Mouse (Mus musculus): ENCODE measurements at regions not wholly inside any gene's neighbourhood (a gene's known extent, or its start where the extent isn't known, plus 50 kb on each side); places are given as distances from the start of the nearest gene placed in this dataset.

DNA sequence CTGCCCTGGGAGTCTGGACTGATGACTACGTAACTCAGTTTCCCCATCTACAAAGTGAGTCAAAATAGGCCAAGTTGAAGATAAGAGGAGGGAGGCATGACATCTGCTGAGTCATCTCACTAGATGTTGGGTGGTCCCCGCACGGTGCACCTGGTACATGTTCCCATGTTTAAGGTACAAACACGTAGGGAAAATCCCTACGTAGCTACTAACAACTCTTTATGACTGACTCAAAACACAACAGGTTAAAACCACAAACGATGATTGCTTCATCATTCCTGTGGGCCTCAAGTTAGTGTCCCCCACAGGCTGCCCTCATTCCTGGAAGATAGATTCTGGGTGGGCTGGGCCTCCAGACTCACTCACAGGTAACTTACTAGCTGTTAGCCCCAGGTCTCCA lies 107.7 kb downstream of the Sox9 start:
- no peak for DNase-seq

DNA sequence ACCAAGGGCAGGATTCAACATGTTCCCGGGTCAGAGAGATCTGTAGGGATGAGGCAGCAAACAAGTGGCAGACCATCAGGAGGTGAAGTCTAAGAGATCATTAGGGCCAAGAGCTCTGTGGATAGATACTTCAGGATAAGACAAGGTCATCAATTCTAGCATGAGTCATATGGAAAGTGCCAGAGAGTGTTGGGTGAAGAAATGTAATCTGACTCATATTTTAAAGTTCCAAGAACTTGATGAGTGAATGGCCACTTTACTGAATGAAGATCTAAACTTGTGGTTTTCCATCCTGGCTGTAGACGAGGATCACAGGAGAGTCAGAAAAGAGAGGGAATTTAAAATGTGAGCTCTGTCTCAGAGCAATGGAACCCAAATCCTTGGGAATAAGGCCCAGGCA lies 115.6 kb downstream of the Sox9 start:
- no peak for DNase-seq

DNA sequence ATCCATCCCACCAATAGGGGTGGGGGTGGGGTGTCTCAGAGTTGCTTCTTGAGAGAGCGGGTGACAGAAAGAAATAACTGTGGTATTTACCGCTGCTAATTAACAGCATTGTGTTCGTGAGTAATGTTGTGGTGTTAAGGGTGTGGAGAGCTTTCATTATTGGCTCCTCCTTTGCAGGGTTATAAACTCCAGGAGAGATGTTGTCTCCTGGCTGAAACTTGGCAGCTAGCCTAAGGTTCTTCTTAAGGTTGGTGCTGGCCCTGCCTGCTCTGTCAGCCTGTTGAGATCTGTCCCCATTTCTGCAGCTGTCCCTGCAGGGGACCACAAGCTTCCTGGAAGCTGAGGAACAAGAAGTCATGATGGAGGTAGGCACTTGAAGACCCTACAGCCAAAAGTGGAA lies 120.6 kb downstream of the Sox9 start:
- DNase-seq: no peak

DNA sequence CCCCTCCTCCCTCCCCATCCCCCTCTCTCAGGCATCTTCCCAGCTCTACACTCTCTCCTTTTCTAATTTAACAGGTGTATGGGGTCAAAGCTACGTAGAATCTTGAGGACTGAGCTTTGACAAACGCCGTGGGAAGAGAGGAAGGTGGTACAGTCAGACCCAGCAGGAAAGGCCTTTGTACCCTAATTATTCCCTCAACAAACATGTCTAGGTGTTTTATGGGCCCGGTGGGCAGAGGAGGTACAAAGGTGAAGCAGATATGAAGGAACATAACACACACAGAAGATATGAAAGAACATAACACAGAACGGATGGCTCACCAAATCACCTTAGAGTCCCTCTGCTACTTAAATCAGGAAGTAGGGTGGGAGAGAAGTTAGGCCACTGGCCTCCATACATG lies 128.3 kb downstream of the Sox9 start:
- DNase-seq: no peak

DNA sequence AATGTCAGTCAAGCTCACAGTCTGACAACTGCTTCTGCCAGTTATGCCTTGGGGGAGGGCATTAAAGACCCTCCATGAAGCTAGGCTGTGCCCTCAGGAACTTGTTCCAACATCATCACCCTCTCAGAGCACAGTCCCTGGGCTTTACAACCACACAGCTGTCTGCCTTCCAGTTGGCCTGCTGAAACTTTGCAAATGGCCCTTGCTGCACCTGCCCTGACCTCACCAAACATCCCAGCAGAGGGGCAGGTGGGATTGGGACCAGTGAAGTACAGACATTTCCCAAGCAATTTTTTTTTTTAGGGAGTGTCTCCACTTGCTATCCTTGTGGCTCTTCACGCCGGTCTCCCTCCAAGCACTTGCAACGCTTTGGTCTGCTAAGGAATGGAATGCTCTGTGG lies 130.9 kb downstream of the Sox9 start:
- DNase-seq: no peak

DNA sequence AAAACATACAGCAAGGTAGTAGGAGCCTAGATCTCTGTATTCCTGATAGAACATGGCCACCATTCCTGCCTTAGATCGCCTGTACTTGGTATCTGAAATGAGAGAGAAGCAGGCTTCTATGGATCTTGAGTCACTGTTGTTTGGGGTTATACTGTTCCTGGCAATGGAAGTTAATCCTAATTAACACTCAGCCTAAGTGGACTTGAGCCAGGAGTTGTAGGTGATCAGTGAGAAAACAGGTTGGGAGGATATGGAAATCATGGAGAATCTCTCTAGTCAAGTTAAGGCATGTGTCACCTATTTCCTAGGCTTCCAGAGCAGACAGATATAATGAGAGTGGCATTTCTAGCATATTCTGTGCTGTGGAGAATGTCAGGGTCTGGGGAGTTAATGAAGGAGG lies 134.9 kb downstream of the Sox9 start:
- no peak for DNase-seq

DNA sequence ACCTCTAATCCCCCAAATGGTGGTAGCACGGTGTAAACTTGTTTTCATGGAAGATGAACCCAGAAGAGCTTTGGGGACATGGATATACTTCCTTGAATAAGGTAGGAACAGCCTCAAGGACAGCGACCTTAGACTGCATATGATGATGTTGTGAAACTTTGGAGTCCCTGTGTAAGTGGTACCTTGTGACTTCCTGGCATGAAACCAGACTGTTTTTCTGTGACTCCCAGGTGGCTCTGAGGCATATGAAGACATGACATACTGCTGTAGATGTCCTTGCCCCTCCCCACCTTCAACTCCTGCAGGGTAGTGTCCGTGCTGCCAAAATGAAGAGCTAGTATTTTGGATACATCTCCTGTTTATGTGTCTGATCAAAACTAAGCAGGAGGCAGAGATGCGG lies 138.1 kb downstream of the Sox9 start:
- no peak for DNase-seq

DNA sequence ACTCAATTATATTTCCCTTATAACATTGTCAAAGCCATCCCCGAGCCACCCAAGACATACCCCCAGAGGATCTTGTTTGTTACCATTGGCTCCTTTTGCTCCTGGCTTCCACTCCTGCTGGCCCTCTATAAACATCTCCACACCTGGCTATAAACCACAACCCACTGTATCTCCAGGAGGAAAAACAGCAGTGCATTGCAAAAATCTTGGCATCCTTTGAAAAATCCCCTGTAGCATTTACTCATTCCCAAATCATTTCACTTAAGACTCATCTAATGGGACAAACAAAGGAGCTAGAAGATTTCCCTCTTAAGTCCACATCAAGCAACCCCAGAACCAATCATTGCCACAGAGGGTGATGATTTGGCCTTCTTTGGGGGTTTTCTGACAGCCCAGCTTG lies 142.6 kb downstream of the Sox9 start:
- no peak for DNase-seq

DNA sequence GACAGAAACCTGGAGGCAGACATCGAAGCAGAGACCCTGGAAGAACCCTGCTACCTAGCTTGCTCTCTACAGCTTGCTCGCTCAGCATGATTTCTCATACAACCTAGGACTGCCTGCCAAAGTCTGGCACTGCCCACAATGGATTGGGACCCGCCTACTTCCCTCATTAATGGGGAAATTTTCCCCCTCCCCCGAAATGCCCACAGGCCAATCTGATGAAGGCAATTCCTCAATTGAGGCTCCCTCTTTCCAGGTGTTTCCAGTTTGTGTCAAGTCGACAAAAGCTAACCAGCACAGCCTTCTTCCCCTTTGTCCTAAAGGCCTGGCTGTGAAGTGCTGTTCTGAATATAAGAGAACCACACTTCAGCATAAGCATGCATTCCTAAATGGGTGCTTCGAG lies 143.1 kb downstream of the Sox9 start:
- no peak for DNase-seq

DNA sequence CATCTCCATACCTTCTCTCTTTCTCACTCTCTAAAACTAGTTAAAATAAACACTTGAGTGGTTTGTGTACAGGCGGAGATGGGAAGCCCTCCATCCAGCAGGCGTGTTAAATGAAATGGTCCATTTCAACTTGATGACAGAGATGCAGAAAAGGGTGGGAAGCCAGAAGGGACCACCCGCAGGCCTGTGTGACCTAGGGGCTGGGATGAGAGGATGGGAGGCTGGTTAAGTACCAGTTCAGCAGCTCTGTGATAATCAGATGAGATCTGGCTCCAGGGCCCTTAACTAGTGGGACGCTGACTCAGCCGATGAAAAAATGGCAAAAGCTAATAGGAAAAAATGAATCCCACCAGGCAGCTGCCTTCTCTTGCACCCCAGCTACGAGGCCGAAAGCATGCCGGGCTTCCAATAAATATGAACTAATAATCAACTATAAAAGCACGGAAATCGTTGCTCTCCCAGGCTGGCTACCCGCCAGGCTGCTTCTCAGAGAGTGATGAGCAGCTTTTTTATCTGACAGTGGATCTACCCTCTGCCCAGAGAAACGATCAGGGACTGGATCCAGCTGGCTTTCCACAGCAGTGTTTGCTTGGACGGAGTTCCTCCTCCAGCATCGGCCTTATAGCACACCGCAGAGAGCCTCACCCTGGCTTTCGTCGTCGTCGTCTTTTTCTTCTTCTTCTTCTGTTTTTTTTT lies 144.5 kb downstream of the Sox9 start:
- peak; percentile 16 for DNase-seq

DNA sequence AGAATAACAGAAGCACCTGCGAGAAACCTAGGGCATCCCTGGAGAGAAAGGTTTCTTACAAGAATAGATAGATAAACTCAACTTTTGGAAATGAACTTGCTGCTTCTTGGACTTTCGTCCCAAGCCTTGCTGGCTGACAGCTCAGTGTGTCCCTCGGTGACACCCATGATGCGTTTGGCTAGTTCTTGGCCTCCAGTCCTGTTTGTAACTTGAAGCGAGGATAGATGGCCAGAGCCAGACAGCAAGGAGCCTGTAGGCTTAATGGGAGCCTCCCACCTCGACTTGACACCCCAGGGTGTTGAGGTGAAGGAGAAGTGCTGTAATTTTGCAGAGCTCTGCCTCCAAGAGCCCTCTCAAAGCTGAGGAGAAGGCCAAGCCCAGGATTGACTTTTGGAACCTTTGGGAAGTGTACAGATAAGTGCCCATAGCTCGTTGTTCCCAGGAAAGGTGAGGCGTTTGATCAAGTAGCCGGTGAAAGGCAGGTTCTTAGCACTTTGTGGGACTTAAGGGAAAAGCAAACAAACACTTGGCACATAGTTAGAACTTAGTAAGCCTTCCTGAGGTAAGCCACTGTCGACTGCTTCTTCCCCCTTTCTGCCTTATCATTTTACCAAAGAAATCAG lies 148.3 kb downstream of the Sox9 start:
- no peak for DNase-seq

DNA sequence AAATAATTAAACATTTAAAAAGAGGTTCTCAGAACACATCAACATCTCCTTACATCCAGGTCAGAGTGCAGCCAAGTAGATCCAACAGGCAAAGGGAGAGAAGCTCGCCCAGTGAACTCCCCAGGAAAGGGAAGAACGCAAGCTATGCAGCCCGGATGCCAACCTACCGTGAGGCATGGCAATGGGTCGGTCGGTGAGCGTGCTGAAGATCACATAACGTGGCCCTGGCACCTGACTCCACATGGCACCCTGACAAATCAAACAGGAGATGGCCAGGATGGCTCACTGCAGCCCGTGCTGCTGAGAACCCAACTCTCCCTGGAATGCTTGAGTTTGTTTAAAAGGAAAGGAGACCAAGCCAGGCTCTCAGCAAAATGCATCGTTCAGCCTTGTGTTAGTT lies 156.0 kb downstream of the Sox9 start:
- DNase-seq: no peak

DNA sequence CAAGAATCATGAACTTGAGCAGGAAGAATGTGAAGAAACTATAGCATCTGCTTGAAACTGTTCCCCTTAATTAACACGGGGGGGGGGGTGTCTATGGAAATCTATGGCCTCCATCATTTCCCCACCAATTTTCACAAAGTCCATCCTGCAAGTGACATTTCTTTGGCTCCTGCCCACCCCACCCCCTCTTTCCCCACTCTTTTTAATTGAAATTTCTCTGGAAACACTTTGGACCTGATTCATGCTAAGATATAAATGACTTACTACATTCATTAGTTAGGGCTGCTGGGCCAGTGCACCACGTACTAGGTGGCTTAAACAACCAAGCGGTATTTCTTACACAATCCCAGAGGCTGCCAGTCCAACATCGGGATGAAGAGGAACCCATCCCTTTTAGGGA lies 169.4 kb downstream of the Sox9 start:
- DNase-seq: no peak

DNA sequence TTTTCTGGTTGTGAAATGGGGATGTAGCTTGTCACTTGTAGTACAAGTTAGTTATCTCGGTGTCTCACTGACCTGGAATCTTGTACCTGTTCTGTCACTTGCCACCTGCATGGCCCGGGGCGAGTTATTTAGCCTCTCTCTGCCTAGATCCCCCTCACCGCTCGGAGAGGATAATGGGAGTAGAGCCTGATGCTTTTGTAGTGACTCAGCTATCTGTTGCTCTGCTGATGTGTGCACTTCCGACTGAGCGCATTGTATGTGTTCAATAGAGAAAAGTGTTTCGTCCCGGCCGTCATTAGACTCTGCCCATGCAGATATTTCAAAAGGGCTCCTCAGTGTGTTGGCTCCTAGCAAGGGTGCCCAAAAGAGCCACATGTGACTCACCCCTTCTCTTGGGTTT lies 170.3 kb downstream of the Sox9 start:
- no peak for DNase-seq

DNA sequence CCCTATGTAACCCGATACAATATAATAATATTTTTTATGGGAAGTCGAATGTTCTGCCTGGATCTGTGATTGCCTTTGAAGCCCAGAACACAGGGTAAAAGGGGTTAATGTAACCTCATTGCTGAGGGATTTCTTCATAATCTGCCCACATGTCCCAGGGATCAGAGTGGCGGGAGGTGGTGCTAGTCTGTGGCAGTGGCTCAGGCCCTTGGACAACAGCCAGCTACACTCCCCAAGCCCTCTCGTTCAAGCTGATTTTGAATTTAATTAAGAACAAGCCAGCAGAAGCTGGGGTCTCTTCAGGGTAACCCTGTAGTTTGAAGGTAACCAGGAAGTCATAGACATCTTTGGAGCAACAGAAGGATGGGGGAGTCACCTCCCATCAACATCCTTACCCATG lies 171.5 kb downstream of the Sox9 start:
- no peak for DNase-seq

DNA sequence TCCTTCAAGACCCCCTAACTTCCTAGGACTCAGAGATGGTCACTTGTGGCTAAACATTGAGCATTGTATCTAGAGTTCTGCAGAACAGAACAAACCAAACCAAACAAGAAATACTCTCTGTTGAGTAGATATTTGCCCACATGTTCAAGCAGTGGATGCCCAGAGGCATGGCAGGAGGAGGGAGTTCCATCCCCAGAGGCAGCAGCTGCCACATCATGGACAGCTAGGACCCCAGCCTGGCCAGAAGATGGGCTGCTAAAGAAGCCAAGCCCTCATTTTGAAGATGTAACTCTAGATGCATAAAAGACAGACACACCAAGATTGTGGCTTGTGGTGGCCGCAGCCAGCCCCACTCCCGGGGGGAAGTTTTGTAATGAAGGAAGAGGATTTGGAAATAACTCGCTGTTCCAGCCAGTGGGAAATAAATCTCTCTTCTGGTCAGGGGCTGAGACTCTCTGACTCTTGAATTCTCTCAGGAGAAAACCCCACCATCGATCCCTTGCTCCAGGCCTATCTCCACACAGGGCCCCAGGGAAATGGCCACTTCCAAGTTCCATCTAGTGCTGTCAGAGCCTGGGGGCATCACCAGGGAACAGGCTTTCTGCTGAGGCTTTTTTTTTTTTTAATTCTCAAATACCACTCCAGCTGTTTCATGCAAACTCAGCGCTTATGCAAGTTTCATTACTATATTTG lies 174.9 kb downstream of the Sox9 start:
- DNase-seq: no peak

DNA sequence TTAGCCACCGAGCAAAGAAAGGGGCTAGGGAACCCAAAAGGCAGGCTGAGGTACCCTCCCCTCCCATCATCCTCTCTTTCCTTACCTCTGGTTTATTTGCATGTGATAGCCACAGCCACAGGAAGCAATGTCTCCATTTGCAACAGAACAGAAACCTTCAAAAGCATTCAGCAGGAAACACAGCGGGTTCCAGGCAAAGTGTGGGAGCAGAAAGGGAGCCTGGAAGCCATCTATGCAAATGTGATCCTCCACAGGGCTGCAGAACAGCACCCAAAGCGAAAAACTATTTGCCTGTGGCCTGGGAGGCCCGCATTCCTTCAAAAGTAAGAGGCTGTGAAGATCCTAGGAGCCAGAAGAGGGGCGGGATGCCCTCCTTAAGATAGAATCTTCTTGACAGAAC lies 177.6 kb downstream of the Sox9 start:
- no peak for DNase-seq

DNA sequence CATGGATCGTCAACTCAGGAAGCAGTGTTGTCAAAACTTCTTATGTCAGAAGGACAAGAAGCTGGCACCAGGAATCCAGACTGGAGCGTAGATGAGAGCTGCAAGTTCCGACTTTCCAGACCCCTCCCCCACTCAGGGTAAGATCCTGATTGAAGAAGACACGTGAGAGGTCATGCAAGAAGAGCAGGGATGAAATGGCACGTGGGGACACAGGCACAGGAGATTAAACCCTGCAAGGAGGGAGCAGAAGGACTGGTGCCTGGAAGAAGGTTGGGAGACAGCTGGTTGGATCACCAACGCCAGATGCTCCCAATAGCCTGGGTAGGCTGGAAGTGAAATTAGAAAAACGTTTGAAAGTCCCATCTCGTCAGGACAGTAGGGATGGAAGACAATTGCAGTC lies 191.3 kb downstream of the Sox9 start:
- no peak for DNase-seq

DNA sequence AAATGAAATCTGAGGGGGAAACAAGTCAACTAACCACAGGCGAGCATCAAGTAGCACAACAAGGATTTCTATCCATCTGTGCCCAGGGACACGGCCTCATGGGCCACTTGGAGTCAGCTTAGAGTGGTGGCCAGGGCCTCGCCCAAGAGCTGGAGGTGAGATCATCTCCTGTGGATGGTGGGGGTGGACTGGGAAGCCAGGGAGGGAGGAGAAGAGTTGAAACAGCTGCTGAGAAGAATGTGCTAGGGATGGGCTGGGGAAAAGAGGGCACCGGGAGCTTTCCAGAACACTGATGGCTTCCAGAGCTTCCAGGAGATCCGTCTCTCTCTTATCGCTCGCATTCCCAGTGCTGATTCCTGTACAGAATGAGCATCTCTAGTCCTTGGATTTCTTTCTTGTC lies 192.9 kb downstream of the Sox9 start:
- DNase-seq: no peak

DNA sequence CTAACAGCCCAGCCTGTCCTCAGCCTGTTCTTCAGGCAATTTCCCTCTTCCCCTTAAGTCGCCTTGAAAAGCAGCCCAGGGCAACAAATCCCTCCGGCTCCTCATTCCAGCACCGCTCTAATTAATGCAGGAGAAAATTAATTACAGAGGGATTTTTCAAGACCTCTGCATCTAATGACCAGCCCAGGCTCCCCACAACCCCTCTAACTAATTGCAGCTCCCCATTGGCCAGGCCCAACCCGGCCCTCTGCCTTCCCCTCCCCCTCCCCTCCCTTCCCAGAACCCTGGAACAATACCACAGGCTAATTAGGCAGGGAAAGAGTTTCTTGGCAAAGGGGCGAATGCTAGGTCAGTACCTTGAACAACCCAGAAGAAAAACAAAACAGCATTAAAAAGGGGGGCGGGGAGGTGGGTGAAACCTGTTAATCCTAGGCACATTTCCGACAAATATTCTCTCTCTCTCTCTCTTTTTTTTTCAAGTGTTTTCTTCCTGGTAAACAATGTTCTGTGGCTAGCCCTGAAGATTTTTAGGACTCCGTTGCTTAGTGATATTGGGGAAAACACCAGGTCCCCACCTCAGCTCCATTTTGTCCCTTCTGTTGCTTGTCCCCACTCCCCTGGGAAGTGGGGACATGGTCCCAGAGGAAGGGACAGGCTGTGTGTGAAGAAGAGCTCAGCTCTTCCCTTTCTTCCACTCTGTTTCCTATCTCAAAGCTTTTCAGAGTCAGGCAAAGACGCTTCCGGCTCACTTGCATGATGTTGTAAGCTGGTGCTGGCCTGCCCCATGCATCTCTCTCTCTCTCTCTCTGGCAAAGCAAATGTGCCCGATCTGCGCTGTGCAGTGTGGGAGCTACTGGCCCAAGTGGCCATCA lies 195.1 kb downstream of the Sox9 start:
- no peak for DNase-seq

DNA sequence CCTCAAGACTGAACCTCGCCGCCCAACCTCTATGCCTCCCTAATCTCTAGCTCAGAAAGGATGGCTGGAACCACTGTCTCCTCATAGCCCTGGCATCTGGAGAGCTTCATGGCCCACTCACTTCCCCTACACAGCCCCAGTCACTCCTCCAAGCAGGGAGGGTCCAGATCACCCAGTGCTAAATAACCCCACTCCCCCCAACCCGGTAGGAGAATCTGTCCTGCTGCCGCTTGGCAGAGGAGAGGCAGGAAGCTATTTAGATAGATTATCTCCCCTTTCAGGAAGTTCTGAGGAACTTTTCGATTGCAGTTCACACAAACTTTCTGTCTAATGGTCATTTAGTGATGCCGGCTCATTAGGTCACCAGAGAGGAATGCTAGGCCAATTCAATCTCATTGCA lies 196.9 kb downstream of the Sox9 start:
- DNase-seq: no peak

DNA sequence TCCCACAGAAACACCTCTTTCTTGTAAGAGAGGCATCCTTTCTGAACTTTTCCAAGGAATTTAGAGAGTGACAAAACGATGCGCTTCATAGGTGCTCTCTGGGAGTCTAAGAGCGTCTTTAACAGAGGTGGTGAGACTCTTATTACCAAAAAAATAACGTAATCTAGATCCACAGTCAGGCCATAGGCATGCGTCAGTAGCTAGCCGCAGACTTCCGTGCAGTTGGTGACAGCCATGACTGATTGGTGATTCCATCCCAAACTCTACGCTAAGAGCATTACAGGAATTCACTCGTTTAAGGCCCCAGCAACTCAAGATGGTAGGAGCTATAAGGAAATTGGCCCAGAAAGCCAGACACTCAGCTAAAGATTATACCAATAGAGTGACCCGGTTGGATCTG lies 197.4 kb downstream of the Sox9 start:
- DNase-seq: no peak

DNA sequence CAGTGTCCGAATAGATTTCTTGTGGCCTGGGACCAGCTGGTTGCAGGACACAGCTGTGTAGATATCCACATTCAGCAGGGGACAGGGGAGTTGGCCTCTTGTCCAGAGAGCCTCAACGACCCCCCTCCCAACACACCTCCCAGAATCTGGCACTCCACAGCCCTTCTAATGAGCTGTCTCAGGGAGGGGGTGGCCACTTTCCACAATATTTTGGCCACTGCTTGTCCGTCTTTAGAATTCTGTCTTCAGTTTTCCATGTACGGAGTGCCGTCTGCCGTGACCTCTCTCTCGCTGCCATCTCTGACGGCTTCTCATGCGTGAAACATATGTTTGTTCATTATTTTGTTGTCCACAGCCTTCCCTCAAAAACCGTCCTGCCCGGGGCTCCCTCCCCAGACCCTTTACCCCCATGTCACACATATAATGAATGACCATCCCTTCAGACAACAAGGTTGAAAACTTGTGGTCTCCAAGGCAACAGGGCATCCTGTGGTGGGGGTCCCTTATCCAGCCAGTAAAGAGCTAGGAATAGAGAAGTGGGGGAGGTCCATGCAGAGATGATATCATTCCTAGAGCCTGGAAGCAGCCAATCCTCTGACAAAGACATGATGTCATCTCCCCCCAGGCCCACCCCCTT lies 200.3 kb downstream of the Sox9 start:
- DNase-seq: no peak

Measured in cerebellum, adult 11-12 months (tissue).